Mouse (Mus musculus) neural tube, embryonic 12.5 days (tissue): ENCODE measurements around the gene Klhl5. TPM values are rescaled to one million over a fixed set of nuclear protein-coding genes. Genes with fewer than 3 reads are reported as not detected.

Experiments used
- ATAC-seq: fragments of 200-750 bp; cut with Nextera tagmentation; 2 replicates; pipeline ENCODE4 v1.8.0; 2017; ENCODE audit warnings: low read depth, mild to moderate bottlenecking, moderate TSS enrichment, moderate library complexity; ENCODE audit not compliant: low FRiP score
- H3K27ac ChIP-seq: fragments of 300-500 bp; sonication (generic); 2 replicates; pipeline ENCODE4 v1.5.1; 2016
- H3K27me3 ChIP-seq: fragments of 300-500 bp; sonication (generic); replicated peaks from 2 replicates; pipeline ENCODE4 v1.6.1; 2016; ENCODE audit warnings: mild to moderate bottlenecking
- H3K36me3 ChIP-seq: fragments of 300-500 bp; sonication (generic); 2 replicates; pipeline ENCODE4 v1.6.1; 2016; ENCODE audit warnings: mild to moderate bottlenecking
- H3K4me1 ChIP-seq: fragments of 300-500 bp; sonication (generic); 2 replicates; pipeline ENCODE4 v1.6.1; 2016
- H3K4me2 ChIP-seq: fragments of 300-500 bp; sonication (generic); replicated peaks from 2 replicates; pipeline ENCODE4 v1.6.1; 2016; ENCODE audit warnings: mild to moderate bottlenecking
- H3K4me3 ChIP-seq: fragments of 300-500 bp; sonication (generic); 2 replicates; pipeline ENCODE4 v1.5.1; 2016
- H3K9ac ChIP-seq: fragments of 300-500 bp; sonication (generic); 2 replicates; pipeline ENCODE4 v1.6.1; 2016; ENCODE audit warnings: mild to moderate bottlenecking
- H3K9me3 ChIP-seq: fragments of 300-500 bp; sonication (generic); 2 replicates; pipeline ENCODE4 v1.6.1; 2016; ENCODE audit warnings: mild to moderate bottlenecking
- WGBS: fragments of 180-500 bp; shearing (Covaris S2); methylation state at CpG from one replicate; pipeline ENCODE4 v1.1.7; 2016; 5-methylcytosine and 5-hydroxymethylcytosine counted together
- polyA plus RNA-seq: library from polyadenylated mRNA; unstranded; fragments of >200 nt; fragmentation: Nextera tagmentation; extraction: Ambion mirVana; gene quantifications from 2 replicates; pipeline ENCODE4 v1.2.1, GENCODE M21; 2016

Gene Klhl5
- polyA plus RNA-seq, 1 experiment from 2014 or later: 43.7 TPM

DNA sequence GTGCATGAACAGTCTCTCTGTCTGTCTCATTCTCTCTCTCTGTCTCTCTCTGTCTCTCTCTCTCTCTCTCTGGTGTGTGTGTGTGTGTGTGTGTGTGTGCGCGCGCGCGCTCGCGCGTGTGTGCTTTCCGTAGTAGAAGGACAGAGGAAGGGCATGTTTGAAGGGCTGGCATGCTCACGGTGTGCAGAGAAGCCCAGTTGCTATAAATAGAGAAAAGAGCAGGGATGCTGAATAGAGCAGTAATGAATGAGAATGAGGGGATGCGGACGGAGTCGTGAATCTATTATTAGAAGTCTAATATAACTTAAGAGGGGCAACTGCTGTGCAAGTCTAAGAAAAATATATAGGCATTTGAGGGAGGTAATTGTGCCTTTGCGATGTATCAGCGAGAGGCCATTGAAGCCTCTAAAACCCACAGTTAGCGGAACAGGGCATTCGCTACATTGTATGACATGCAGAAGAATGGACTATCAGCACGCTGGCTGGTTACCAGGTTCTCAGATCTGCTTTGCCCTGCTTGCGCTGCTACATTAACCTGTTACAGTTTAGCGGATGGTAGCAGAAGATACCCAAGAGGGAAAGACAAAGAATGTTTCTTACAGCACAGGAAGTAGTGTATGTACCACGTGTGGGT, 73.9 kb downstream of the Klhl5 start:
- Histone ChIP-seq H3K9me3 (no peaks in the 10 kb centered on the region), H3K27ac (no peak overlapping the region), H3K4me3 (no peak overlapping the region), H3K9ac (no peak overlapping the region), H3K27me3 (no peaks in the 10 kb centered on the region), H3K4me2 (peak overlapping the region; percentile 6; the same call in 1 of the 2 replicates), H3K36me3 (no peaks in the 10 kb centered on the region), H3K4me1 (peaks cover 18% of the 10 kb centered on the region)
- 0 out of 2 replicates have a peak, but pooled peaks have one; percentile 23 for ATAC-seq
- 57% methylated on average over 21 of the region's 21 CpGs for WGBS

DNA sequence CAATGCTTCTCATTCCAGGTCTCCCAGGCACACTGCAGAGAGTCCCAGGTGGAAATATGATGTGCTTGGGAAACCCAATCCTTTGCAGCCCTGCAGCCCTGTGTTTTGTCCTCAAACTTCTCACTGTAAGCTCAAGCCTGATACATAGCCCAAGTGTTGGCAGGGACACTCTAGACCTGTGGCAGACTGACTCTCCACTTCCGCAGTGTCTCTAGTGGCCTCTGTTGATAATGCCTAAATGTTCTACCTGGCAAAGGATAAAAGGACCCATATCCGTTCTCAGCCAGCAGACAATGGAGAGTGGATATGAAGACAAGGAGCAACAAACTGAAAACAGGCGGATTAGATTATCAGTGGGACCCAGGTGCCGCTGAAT, 74.4 kb downstream of the Klhl5 start:
- ATAC-seq: no peak
- H3K27ac ChIP-seq: no peak overlapping the region
- WGBS: 88% methylated on average over 4 of the region's 4 CpGs

DNA sequence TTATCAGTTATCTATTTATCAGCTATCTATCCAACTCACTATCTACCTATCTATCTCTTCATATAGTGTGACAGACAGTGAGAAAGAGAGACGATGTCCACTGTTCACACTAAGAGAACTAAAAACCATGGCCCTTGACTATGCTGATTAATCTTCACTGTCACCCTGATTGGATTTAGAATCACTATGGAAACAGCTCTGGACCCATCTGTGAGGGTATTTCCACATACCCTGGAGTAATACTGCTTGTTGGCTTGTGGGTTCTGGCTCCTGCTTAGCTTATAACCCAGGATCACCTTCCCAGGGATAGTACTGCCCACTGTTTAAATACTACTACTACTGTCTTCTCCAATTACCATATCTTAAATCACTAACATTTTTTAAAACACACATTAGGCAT, 74.9 kb downstream of the Klhl5 start:
- Histone ChIP-seq H3K4me1 (peaks cover 14% of the 10 kb centered on the region), H3K27ac (no peak overlapping the region), H3K4me3 (no peak overlapping the region), H3K9ac (no peak overlapping the region), H3K4me2 (no peak overlapping the region), H3K27me3 (no peaks in the 10 kb centered on the region), H3K9me3 (no peaks in the 10 kb centered on the region), H3K36me3 (no peaks in the 10 kb centered on the region)
- ATAC-seq: no peak
- WGBS: 75% methylated on average over 1 of the region's 1 CpGs

More for the DNA sequence above, 74.4 kb downstream of the Klhl5 start:
- Histone ChIP-seq H3K4me1 (peaks cover 18% of the 10 kb centered on the region), H3K4me3 (no peak overlapping the region), H3K27me3 (no peaks in the 10 kb centered on the region), H3K36me3 (no peaks in the 10 kb centered on the region), H3K9ac (no peak overlapping the region), H3K9me3 (no peaks in the 10 kb centered on the region), H3K4me2 (peak overlapping the region; percentile 6; the same call in 1 of the 2 replicates)

DNA sequence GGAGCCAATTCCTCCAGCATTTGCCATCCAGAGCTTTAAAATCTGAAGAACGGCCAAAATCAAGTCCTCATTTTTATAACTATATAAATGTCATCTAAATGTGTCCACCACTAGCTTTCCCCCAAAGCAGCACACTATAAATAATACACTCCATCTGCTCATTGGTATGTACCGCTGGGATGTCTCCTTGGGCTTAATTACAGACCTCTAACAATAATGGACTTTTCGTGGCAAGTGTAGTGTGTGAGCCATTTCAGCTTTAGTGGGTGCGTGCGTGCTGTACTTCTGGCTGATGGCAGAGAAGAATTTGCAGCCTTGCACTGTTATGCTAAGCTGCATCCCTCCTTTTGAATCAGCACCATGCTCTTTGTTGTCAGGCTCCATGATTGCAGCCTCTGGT, 84.3 kb downstream of the Klhl5 start:
- Histone ChIP-seq H3K4me3 (no peak overlapping the region), H3K9ac (no peak overlapping the region), H3K27me3 (no peaks in the 10 kb centered on the region), H3K4me2 (no peak overlapping the region), H3K27ac (no peak overlapping the region), H3K9me3 (0 out of 2 replicates have a peak, but pooled peaks cover 5% of the 10 kb centered on the region), H3K36me3 (no peaks in the 10 kb centered on the region), H3K4me1 (no peaks in the 10 kb centered on the region)
- no peak for ATAC-seq
- WGBS: 82% methylated on average over 5 of the region's 5 CpGs

DNA sequence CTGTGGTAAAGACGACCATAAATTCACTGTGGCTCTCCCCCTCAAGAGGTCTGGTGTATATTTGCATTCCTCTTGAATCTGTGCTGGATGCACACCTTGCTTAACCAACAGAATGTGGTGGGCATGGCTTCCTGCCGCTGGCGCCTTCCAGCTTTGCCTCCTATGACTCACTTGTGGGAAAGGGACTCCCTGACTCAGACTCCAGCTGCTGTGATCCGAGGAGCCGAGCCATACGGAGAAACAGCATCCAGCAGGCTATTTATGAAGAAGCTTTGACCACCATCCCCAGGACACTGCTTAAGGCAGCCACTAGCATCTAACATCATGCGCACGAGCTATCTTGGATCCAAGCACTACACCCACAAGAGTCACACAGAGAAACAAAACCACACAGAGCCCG, 87.1 kb downstream of the Klhl5 start:
- H3K36me3 ChIP-seq: no peaks in the 10 kb centered on the region
- H3K4me1 ChIP-seq: no peaks in the 10 kb centered on the region
- no peaks in the 10 kb centered on the region for H3K27me3 ChIP-seq
- H3K4me2 ChIP-seq: no peak overlapping the region
- WGBS: 89% methylated on average over 9 of the region's 9 CpGs
- ATAC-seq: no peak
- no peak overlapping the region for H3K4me3 ChIP-seq
- no peak overlapping the region for H3K27ac ChIP-seq
- no peak overlapping the region for H3K9ac ChIP-seq
- H3K9me3 ChIP-seq: 0 out of 2 replicates have a peak, but pooled peaks cover 5% of the 10 kb centered on the region

DNA sequence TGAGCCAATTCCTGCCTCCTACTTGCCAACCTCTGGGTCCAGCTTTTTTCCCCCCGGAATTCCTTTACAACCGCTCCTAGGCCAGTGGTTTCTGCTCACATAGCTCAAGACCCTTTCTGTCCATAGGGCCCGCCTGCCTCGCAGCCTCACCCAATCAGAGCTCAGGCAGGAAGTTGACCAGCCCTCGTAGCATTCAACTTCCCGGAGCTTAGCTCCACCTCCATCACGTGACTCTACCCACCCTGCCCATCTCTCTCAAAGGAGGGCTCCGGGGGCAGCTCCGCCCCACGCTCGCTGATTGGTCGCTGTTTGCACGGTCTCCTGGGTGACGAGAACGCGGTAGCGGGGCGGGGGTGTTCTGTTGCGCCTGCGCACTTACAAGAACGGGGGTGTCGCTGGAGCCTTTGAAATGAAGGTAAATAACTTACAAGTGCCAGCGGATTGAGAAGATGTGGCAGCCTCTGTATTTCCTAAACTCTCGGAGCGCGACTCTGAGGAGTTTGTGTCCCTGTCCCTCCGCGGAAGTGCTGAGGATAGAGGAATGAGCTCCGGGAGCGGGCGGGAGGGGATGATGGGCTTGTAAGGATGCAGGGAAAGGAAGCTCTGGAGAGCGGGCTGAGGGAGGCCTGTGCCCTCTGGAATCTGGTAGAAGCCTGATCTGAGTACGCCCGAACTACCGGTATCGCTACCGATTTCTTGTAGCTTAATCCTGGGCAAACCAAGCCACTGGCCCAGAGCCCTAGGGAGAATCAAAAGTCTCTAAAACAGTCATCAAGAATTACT, 92.2 kb downstream of the Klhl5 start, which contains the start of gene Wdr19:
Gene Wdr19 (plus strand): TSS at position 351 of the 783 bp plus-strand sequence.
- Histone ChIP-seq H3K27me3 (no peaks in the 10 kb centered on the region), H3K9ac (peak within 1 kb of the TSS; percentile 61), H3K9me3 (no peaks in the 10 kb centered on the region), H3K4me3 (peak within 1 kb of the TSS; percentile 54), H3K4me1 (peaks cover 5% of the 10 kb centered on the region), H3K27ac (no peak within 1 kb of the TSS), H3K4me2 (peak within 1 kb of the TSS; percentile 75), H3K36me3 (peaks cover 9% of the 10 kb centered on the region; the same call in 1 of the 2 replicates)
- ATAC-seq: peak; percentile 100
- under 1% methylated on average over 37 of the region's 37 CpGs for WGBS

DNA sequence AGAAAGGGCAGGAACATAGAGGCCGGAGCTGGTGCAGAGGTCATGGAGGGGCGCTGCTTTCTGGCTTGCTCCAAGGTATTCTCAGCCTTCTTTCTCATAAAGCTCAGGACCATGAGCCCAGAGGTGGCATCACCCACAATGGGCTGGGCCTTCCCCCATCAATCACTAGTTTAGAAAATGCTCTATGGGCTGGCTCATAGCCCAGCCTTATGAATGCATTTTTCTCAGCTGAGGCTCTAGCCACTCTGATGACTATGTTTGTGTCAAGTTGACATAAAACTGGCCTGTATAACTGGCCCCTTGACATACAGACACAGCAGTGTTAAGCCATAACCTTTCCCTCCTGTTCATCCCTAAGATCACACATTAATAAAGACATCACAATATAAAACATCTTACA, 97.4 kb downstream of the Klhl5 start:
- ATAC-seq: no peak
- Histone ChIP-seq H3K4me3 (no peak overlapping the region), H3K9me3 (no peaks in the 10 kb centered on the region), H3K9ac (no peak overlapping the region), H3K4me1 (peaks cover 5% of the 10 kb centered on the region), H3K4me2 (no peak overlapping the region), H3K27ac (no peak overlapping the region), H3K27me3 (no peaks in the 10 kb centered on the region), H3K36me3 (peaks cover 16% of the 10 kb centered on the region; the same call in 1 of the 2 replicates)
- 98% methylated on average over 2 of the region's 2 CpGs for WGBS

DNA sequence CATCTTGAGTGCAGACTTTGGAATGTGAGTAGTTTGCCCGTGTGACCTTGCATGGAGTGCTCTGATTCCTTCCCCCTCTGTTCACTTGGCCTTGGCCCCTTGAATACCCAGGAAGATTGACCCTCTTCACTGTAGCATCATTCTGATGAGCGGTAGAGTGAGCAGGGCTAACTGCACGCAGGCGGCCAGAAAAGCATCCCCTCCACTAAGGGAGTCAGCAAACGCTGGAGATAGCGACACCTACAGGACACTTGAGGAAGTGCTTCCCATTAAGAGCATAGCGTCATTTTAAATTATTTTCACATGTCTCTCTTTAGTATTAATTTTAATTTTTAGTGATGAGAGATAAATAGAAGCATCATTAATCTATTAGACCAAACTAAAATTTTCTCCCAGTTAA, 106.0 kb downstream of the Klhl5 start:
- Histone ChIP-seq H3K27ac (no peak overlapping the region), H3K27me3 (no peaks in the 10 kb centered on the region), H3K36me3 (no peaks in the 10 kb centered on the region), H3K9me3 (no peaks in the 10 kb centered on the region), H3K9ac (no peak overlapping the region), H3K4me2 (no peak overlapping the region), H3K4me3 (no peak overlapping the region), H3K4me1 (no peaks in the 10 kb centered on the region)
- no peak for ATAC-seq
- 21% methylated on average over 7 of the region's 7 CpGs for WGBS

Other genes starting within 250 kb of the Klhl5 start
- 0.17 and 0.47 TPM in 2 replicates for gene Tlr1, start 174.0 kb upstream of the Klhl5 start, polyA plus RNA-seq
- gene Tlr6, start 147.4 kb upstream of the Klhl5 start, polyA plus RNA-seq: 0.32 and 0.52 TPM in 2 replicates
- 16.8 and 18.2 TPM in 2 replicates for gene Fam114a1, start 137.5 kb upstream of the Klhl5 start, polyA plus RNA-seq
- gene Tmem156, start 15.4 kb upstream of the Klhl5 start, polyA plus RNA-seq: 0.19 and 0.20 TPM in 2 replicates
- 13.3 and 15.4 TPM in 2 replicates for gene Wdr19, start 92.2 kb downstream of the Klhl5 start, polyA plus RNA-seq
- 51.5 and 55.2 TPM in 2 replicates for gene Rfc1, start 228.1 kb downstream of the Klhl5 start, polyA plus RNA-seq
- gene Klb, start 240.8 kb downstream of the Klhl5 start, polyA plus RNA-seq: 0.09 TPM in 1 of 2 replicates, not detected in the other